Mouse (Mus musculus) 3T3-L1 (cell line): ENCODE measurements around the gene Crip3.

Experiments
- DNase-seq: peaks from one replicate; pipeline ENCODE4 v3.0.0-alpha.2; 2015; ENCODE audit warnings: low read depth, low spot score

Gene Crip3

DNA sequence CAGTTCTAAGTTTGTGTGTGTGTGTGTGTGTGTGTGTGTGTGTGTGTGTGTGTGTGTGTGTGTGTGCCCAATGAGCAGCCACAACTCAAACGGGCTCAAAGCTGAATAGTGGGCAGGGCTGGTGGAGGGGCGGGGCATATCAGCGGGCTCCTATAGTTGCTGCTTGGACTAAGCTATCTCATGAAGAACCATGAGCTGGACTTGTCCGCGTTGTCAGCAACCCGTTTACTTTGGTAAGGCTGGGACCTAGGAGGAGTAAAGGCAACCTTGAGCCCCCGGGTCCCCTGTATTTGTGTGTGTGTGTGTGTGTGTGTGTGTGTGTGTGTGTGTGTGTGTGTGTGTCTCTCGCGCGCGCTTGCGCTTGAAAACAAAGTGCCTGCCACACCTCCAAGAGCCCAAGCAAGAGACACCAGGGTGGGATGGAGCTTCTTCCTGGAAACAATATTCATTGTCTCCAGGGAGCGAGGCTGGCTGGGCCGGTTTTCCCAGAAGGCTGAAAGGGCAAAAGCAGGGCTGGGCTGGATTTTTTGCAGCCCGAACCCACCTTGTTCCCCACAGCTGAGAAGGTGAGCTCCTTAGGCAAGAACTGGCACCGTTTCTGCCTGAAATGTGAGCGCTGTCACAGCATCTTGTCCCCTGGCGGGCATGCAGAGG, at the start of gene Crip3:
Gene Crip3, plus strand, starts transcription at position 166 of the 654 bp plus-strand sequence.
- DNase-seq, result no peak

GRCm38 (mm10) chr17:46383294-46384060, 45.2 kb upstream of the Crip3 start, which contains the start of gene Zfp318:
Zfp318 (plus strand) TSS chr17:46383731.
- peak; percentile 86 for DNase-seq

GRCm38 (mm10) chr17:46384061-46384801, 44.5 kb upstream of the Crip3 start:
- DNase-seq, result peak; percentile 44

GRCm38 (mm10) chr17:46388200-46388599, 40.5 kb upstream of the Crip3 start:
- no peak for DNase-seq

DNA sequence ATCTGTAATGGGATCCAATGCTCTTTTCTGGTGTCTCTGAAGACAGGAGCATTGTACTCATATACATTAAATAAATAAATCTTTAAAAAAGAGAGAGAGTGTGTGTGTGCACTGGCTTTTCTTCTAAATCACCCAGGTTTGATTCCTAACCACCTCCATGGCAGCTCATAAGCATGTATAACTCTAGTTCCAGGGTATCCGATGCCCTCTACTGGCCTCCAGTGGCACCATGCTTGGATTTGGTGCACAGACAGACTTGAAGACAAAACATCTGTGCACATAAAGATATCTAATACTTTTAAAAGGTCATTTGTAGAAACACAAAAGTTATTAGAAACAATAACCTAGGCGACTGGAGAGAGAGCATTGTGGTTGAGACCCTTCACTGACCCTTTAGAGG, 35.7 kb upstream of the Crip3 start:
- DNase-seq, result peak; percentile 56

GRCm38 (mm10) chr17:46394631-46395030, 34.1 kb upstream of the Crip3 start:
- no peak for DNase-seq

DNA sequence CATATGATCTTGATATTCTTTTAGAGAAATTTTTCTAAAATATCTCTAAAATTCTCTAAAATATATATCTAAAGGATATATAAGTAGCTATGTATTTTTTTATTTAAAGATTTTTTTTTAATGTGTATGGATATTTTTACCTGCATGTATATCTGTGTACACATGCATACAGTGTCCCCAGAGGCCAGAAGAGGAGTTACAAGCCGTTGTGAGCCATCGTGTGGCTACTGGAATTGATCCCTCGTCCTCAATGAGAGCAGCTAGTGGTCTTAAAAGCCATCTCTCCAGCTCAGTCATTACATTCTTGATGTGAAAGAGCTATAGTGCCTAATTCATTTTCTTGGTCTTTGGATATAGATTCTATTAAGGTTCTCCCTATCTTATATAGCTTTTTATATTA, 20.2 kb upstream of the Crip3 start:
- DNase-seq, result peak; percentile 30

- DNase-seq, result no peak
These were observed 10.1 kb upstream of the Crip3 start for GRCm38 (mm10) chr17:46418628-46419027.

DNA sequence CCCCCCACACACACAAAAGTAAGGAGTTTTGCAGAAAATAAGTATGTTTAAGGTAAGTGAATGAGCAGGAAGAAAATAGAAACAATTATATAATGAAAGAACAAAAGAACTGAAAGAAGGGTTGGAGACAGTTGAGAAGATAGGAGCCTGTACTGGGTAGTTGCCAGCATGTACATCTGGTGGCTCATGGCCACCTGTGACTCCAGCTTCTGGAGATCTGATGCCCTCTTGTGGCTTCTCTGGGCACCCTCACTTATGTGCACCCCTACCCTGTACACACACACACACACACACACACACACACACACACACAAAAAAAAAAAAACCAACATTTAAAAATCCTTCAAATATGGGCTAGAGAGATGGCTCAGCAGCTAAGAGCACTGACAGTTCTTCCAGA, 9.0 kb upstream of the Crip3 start:
- peak; percentile 20 for DNase-seq

- no peak for DNase-seq
These were observed 2.2 kb upstream of the Crip3 start for GRCm38 (mm10) chr17:46426496-46426895.

DNA sequence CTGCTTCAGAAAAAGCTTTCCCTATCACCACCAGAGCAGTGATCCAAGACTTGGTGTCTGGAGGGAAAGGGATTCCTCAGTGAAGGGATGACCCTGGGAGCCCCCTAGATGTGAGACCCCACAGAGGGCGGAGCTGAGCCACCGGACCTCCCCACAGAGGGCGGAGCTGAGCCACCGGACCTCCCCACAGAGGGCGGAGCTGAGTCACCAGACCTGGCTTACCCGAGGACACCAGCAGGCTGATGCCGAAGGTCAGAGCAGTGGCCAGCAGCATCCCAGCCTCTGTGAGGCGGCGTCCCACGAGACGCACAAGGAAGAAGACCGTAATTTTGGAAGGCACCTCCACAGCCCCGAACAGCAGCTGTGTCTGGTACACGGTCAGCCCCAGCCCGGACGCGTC, 4.9 kb downstream of the Crip3 start:
- no peak for DNase-seq

GRCm38 (mm10) chr17:46436672-46437366, 8.1 kb downstream of the Crip3 start:
- DNase-seq, result no peak

GRCm38 (mm10) chr17:46438298-46438873, 9.7 kb downstream of the Crip3 start, which contains the start of gene Slc22a7:
Slc22a7 (minus strand) TSS chr17:46438457.
- no peak for DNase-seq

DNA sequence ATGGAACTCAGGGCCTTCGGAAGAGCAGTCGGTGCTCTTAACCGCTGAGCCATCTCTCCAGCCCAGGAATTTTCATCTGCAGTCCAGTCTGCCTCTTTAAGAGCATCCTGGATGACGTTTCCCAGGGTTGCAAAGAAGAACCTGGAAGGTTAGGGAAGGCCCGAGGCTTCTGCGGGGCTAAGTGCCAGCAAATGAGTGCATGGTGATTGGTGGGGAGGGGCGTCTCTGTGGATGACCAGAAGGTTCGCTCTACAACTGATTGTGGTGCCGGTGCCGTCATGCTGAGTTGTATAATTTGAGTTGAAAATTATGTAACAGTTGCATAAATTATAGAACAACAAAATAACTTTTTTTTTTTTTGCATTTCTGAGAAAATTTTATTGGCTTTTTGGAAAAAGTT, 10.4 kb downstream of the Crip3 start:
- no peak for DNase-seq

- DNase-seq, result no peak
These were observed 16.3 kb downstream of the Crip3 start for GRCm38 (mm10) chr17:46444839-46445579.

GRCm38 (mm10) chr17:46446264-46446663, 17.5 kb downstream of the Crip3 start:
- no peak for DNase-seq

GRCm38 (mm10) chr17:46452683-46453082, 24.0 kb downstream of the Crip3 start:
- DNase-seq, result no peak

DNA sequence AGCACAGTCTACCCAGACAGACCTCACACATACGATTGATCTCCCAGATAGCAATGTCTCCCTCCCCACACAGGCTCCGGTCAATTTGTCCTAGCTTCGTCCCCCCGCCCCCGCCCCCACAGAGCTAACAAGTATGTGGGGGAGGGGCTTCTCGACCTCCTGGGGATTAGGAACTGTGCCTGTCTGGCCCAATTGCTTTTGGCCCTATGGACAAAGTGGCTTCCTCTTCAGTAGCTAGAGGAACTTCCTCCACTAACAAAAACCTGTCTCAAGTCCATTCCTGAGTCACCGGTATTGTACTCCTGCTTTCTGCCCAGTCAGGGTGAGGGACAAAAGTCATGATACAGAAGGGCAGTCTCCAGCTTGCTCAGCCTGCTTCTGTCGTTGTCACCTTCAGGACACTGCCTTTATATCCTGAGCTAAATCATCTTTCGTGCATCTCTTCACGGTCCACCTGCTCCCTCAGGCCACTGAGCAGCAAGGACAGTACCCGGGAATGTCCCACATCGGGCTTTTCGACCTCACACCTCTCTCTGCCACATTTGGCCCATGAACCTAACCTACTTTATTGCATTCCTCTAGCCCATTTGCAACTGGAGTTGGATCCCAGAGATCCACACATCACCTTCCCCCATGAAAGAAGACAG, 24.7 kb downstream of the Crip3 start:
- no peak for DNase-seq

GRCm38 (mm10) chr17:46453970-46454411, 25.3 kb downstream of the Crip3 start:
- no peak for DNase-seq

DNA sequence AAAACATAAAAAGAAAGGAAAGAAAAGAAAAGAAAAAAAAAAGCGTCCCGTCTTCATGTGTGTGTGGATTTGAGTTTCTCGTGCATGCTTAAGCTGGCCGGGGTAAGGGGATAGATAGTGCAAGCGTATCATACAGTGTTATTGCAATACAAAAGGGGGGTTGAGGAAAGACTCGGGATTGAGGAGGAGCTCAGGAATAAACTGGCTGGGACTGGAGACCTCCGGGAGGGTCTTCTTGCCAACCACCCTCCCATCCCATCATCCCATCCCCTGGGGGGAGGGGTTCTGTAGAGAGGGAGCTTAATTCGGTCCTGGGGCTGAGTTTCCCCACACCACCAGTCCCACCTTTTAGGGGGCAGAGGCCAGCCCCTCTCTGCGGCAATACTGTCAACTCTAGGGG, 25.8 kb downstream of the Crip3 start:
- no peak for DNase-seq
